Mouse (Mus musculus): ENCODE results near the gene Clec2l. TPM values are rescaled to one million over a fixed set of nuclear protein-coding genes. Genes with fewer than 3 reads are reported as not detected.
A peak's percentile ranks its signal among the peaks of the same experiment; 100 is the strongest.

Clec2l gene
- 100 to 1,000 TPM; 113 to 119 TPM for total RNA-seq (2021)
- long read RNA-seq, transcript Clec2l-201 (5 exons, 1,428 nt): major isoform, 224 of 264 reads
- long read RNA-seq, partial matches to known transcripts: 31 of 264 reads
- long read RNA-seq, other reads (novel, unspliced or antisense): 9 of 264 reads

GRCm38 (mm10) chr6:38662714-38663615, at the start of gene Clec2l:
Gene Clec2l, plus strand, starts transcription at chr6:38663069.
- peak; percentile 46 to 59 for DNase-seq (ENCODE audit: low spot score in 2 of 2)

DNA sequence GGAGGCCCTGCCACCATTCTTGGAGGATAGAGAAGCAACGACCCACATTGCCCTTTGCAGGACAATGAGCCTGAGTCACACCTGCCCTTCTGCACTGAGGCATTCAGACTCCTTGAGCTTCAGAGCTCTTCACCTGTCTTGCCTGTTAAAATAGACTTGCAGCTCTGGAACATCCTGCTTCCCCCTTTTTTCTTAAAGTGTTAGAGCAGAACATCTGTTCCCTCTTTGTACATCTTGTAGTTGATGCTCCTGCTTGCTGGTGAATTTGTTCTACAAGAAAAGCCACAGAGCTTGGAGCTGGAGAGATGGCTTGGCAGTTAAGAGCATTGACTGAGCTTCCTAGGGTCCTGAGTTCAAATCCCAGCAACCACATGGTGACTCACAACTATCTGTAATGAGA, 40.5 kb upstream of the Clec2l start:
- no peak for DNase-seq (ENCODE audit: low spot score in 2 of 2)

DNA sequence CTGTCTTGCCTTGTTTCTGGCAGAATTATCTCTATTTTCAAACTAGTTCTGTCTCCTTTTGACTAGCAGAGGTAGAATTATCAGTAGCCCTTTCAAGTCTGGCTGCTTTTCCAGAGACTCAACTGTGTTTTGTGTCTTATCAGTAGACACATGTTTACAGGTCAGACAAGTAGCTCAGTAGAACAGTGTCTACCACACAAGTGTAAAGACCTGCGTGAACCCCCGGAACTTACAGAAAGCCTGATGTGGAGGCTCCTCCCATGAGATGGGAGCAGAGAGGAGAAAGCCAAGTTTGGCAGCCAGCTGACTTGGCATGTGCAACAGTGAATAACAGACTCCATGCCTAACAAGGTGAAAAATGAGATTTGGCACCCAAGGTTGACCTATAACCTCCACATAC, 39.4 kb upstream of the Clec2l start:
- peak in 1 of 2 experiments; percentile 5 for DNase-seq (ENCODE audit: low spot score in 2 of 2)

DNA sequence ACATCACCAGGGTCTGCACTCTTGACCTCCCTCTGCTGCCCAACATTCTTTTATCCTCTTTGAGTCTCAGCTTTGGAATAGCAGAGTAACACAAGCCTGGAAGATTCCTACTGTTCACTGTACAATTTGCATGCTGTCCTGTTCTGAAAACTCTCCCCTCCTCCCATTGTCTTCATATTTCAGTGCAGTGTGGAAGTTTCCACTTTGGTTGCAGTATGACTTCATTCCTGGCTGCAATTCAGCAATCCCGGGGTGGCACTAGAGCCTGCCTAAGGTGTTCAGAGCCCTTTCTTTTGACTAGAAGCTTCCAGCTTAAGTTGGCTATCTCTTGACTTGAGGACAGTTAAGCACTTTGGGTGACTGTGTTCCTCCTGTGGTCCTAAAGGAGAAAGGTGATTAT, 38.4 kb upstream of the Clec2l start:
- peak in 1 of 2 experiments; percentile 12 for DNase-seq (ENCODE audit: low spot score in 2 of 2)

DNA sequence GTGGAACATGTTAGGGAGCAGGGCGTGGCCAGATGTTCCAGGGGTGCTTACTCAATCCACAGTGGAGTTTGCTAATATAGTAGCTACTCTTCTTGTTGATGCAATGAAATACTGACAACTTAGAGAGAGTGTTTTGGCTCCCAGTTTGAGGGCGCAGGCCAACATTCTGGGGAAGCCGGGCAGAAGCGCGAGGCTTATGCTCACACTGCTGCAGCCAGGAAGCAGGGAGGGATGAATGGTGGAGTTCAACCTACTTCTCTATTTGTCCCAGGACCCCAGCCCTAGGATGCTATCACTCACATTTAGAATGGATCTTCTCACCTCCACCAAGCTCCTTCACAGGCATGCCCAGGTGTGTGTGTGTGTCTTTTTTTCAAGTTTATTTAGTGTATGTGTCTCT, 36.8 kb upstream of the Clec2l start:
- DNase-seq (ENCODE audit: low spot score in 2 of 2): peak; percentile 19 to 38

DNA sequence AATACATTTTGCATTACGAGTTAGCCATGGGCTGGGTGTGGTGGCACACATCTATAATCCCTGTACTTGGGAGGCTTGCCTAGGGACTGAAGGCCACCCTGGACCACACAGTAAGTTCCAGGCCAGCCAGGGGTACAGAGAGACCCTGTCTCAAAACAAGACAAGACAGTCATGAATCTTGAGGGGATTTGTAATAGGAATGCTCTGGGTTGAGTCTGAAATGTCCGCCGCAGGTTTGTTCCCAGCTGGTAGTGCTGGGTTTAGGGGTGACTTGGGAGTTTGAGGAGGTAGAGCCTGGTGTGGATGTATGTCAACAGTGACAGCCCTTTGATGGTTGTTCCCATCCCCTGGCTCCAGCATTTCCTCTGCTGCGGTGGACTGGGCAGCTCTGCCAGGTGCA, 35.8 kb upstream of the Clec2l start:
- DNase-seq (ENCODE audit: low spot score in 2 of 2): no peak

GRCm38 (mm10) chr6:38627486-38627885, 35.4 kb upstream of the Clec2l start:
- no peak for DNase-seq (ENCODE audit: low spot score in 2 of 2)

GRCm38 (mm10) chr6:38629556-38629955, 33.3 kb upstream of the Clec2l start:
- no peak for DNase-seq (ENCODE audit: low spot score in 2 of 2)

DNA sequence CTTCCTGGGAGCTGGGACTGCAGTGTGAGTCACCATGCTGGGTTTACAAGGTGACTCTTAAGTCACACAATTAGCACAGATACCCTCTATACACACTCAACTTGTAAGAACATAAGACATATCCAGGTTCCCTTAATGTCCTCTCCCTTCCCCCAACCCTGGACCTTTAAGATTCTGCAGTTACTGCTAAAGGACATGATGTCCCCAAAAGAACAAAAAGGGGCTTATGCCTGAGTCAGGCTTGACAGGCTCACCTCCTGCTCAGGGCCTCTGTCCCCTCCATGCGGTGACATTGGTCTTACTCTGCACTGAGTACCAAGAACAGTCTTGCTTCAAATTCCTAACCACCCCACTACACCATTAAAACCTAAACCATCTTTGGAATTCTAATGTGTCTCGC, 30.0 kb upstream of the Clec2l start:
- DNase-seq (ENCODE audit: low spot score in 2 of 2): no peak

- DNase-seq (ENCODE audit: low spot score in 2 of 2): no peak
Observed at GRCm38 (mm10) chr6:38634461-38634860, 28.4 kb upstream of the Clec2l start.

- DNase-seq (ENCODE audit: low spot score in 2 of 2): peak in 1 of 2 experiments; percentile 35
Observed at GRCm38 (mm10) chr6:38635941-38636851, 26.7 kb upstream of the Clec2l start.

GRCm38 (mm10) chr6:38636852-38637618, 25.8 kb upstream of the Clec2l start, which contains the start of gene Klrg2:
Gene Klrg2, minus strand, starts transcription at chr6:38637242.
- peak in 1 of 2 experiments; percentile 32 for DNase-seq (ENCODE audit: low spot score in 2 of 2)

- no peak for DNase-seq (ENCODE audit: low spot score in 2 of 2)
Observed at GRCm38 (mm10) chr6:38640401-38640800, 22.5 kb upstream of the Clec2l start.

DNA sequence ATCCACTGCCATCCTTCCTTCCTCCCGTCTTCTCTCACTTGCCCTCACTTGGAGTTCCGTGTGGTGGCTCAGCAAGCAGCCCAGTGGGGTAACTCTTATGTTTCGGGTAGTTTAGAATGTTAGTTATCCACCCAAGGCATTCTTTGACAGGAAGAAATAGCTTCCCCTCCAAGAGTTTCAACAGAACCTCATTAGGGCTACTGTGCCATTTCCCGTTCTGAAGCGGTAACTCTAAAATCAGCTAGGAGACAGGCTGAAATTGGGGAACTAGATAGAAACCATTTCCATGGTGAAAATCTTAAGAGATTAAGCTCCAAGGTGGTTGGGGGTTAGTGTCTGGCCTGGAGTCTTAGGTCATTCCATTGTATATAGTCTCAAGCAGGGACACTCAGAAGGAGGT, 21.6 kb upstream of the Clec2l start:
- DNase-seq (ENCODE audit: low spot score in 2 of 2): no peak

DNA sequence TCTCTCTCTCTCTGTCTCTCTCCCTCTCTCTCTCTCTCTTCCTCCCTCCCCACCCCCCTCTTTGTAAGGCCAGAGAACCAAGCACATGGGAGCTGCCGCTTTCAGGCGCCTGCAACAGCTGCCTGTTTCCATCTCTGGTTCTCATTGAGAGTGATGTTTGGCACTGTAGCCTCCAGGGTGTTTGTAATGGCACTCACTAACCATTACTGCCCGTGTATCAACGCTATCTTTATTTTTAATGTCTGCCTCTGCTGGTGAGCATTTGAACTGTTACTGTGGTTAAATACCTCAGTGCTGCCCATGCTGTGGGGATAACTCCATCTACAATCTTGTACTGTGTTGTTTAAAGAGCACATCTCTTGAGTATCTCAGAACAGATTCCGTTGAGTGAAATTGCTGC, 21.2 kb upstream of the Clec2l start:
- DNase-seq (ENCODE audit: low spot score in 2 of 2): no peak

DNA sequence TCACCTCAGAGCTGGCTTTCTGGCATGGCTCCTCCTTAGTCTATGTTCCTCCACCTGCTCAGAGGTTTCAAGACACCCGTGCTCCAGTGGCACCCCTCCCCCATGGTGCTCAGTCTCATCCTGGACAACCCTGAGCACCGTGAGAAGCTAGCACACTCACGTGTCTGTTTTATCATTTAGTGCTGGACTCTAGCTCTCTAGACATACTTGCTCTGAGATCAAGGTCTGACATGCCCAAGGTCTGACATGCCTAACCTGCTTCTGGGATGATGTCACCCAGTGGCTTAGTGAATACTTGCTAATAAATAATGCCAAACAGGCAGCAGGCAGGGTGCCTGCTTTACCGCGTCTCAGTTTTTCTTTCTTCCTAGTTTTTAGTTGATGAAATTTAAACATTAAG, 20.3 kb upstream of the Clec2l start:
- no peak for DNase-seq (ENCODE audit: low spot score in 2 of 2)

DNA sequence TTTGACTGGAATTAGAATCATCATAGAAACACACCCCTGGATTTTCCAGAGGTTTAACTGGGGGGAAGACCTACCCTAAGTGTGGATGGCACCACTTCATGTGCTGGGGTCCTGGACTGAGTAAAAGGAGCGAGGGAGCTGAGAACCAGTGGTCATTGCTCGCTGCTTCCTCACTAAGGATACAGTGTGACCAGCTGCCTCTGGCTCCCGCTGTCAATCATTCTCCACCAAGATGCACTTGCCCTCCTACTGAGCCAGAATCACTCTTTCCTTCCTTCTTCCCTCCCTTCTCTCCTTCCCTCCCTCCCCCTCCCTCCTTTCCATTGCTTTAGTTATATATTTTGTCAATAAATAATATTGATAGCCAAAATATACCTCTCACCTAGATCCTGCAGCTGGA, 19.8 kb upstream of the Clec2l start:
- no peak for DNase-seq (ENCODE audit: low spot score in 2 of 2)

DNA sequence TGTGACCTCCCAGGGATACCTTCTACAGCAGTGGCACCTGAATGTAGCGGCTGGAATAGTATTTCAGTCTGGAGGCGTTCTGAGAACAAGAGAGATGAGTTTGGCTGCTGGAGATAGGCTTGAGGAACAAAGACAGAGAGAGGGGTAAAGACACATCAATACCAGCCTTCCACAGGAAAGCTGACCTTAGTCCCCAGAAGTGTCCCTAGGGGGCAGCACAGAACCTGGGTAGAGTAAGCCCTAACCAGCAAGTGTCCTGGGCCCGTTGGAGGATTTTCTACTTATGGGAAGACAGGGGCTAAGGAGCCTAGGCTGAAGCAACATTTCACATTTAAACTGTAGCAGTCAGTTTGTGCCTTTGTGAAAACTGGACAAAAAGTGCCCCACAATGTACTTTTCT, 13.3 kb upstream of the Clec2l start:
- DNase-seq (ENCODE audit: low spot score in 2 of 2): no peak

DNA sequence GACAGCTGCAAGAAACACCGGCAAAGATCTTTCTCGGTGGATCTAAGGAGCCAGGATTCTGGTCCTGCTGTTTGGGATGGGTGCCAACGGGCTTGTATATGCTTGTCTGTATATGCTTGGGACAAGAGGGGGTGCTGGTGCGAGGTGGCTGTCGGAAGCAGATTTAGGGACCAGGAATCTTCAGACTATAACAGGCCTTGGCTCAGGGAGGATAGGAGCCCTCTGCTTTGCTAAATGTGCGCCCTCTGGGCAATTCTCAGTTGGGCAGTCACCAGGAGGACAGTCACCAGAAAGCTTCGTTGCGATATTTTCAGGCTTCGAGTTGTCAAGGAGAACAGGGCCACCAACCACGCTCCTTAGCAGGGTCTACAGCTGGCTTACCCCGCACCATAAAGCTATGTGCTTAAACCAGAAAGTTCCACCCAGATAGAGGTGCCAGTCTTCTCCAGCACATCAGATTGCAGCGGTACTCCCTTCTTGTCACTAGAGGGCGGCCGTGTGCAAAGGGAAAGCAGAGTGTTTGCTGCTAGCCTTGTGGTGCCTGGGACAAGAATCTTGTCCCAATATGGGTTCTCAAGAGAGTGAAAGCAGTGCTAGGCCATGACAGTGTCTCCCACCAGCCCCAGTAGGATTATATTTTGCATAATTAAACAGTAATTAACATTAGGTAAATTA, 12.5 kb upstream of the Clec2l start:
- peak; percentile 75 to 77 for DNase-seq (ENCODE audit: low spot score in 2 of 2)

DNA sequence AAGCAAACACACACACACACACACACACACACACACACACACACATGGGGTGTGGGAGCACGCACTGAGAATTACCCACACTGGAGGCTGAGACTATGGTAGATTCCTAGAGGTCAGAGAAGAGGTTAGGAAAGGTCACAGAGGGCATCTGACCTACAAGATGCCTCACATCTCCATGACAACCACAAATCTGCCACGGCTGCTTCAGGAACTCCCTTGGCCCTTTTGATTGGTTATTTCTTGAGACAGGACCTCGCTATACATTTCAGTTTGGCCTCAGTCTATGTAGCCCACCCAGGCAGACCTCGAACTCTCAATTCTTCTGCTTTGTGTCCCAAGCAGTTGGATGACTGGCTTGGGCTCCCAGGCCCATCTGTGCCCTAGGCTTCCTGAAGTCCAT, 1.2 kb upstream of the Clec2l start:
- DNase-seq (ENCODE audit: low spot score in 2 of 2): no peak

Measured in layer of hippocampus, postnatal 10 days (tissue).